Mouse (Mus musculus) liver, embryonic 14.5 days (tissue): Measurements from ENCODE around the gene Sulf2. TPM values are rescaled to one million over a fixed set of nuclear protein-coding genes. Genes with fewer than 3 reads are reported as not detected.

Source experiments
- ATAC-seq: fragments of 200-750 bp; cut with Nextera tagmentation; 2 replicates; pipeline ENCODE4 v1.8.0; 2017; ENCODE audit warnings: moderate number of reproducible peaks, mild to moderate bottlenecking, moderate library complexity; ENCODE audit not compliant: insufficient read depth
- DNase-seq, 3 experiments: peaks; one replicate each; pipeline ENCODE4 v3.0.0-alpha.2; 2012 to 2013; ENCODE audit warnings: low read depth in 3 of 3, low spot score in 3 of 3
- H3K27ac ChIP-seq: fragments of 300-500 bp; sonication (generic); 2 replicates; pipeline ENCODE4 v1.5.1; 2014; ENCODE audit warnings: moderate library complexity, mild to moderate bottlenecking, control low read depth, inconsistent platforms
- H3K27me3 ChIP-seq: fragments of 300-500 bp; sonication (generic); 2 replicates; pipeline ENCODE4 v1.6.1; 2014; ENCODE audit warnings: mild to moderate bottlenecking, low read length, moderate library complexity; ENCODE audit not compliant: control insufficient read depth, insufficient read depth
- H3K36me3 ChIP-seq: fragments of 300-500 bp; sonication (generic); replicated peaks from 2 replicates; pipeline ENCODE4 v1.6.1; 2014; ENCODE audit warnings: low read depth; ENCODE audit not compliant: control insufficient read depth, insufficient read depth
- H3K4me1 ChIP-seq, 2 experiments: fragments of 200-500 bp in 1 of 2; fragments of 300-500 bp in 1 of 2; sonication (generic) in 1 of 2; replicated peaks; 2 replicates each; pipeline ENCODE4 v1.6.1; 2012 to 2014; ENCODE audit warnings: antibody characterized with exemption in 1 of 2, inconsistent platforms in 1 of 2, low read length in 1 of 2; ENCODE audit not compliant: control insufficient read depth in 2 of 2, insufficient read depth in 2 of 2
- H3K4me2 ChIP-seq: fragments of 300-500 bp; sonication (generic); 2 replicates; pipeline ENCODE4 v1.6.1; 2014; ENCODE audit warnings: low read depth, mild to moderate bottlenecking, control low read depth, moderate library complexity
- H3K4me3 ChIP-seq, 2 experiments: fragments of 200-500 bp in 1 of 2; fragments of 300-500 bp in 1 of 2; sonication (generic) in 1 of 2; 2 replicates each; pipeline ENCODE4 v1.5.1; 2012 to 2014; ENCODE audit warnings: low read depth in 2 of 2, low read length in 2 of 2, mild to moderate bottlenecking in 2 of 2, control low read depth in 1 of 2, inconsistent platforms in 1 of 2, moderate library complexity in 1 of 2; ENCODE audit not compliant: insufficient read depth in 1 of 2
- H3K9ac ChIP-seq: fragments of 300-500 bp; sonication (generic); replicated peaks from 2 replicates; pipeline ENCODE4 v1.6.1; 2014; ENCODE audit warnings: mild to moderate bottlenecking, control low read depth, moderate library complexity
- H3K9me3 ChIP-seq: fragments of 300-500 bp; sonication (generic); 2 replicates; pipeline ENCODE4 v1.6.1; 2016; ENCODE audit warnings: low read length, mixed read lengths; ENCODE audit not compliant: control insufficient read depth
- CTCF ChIP-seq: IDR thresholded peaks from 2 replicates; pipeline ENCODE4 v1.5.1; 2016; ENCODE audit warnings: antibody characterized with exemption, low read depth, control low read depth
- EP300 ChIP-seq: IDR thresholded peaks from 2 replicates; pipeline ENCODE4 v1.6.1; 2016; ENCODE audit warnings: antibody characterized with exemption, low read depth
- WGBS: fragments of 180-500 bp; shearing (Covaris S2); extraction: QIAGEN DNeasy Blood & Tissue Kit; methylation state at CpG from one replicate; pipeline ENCODE4 v1.1.7; 2014; ENCODE audit not compliant: insufficient replicate concordance; 5-methylcytosine and 5-hydroxymethylcytosine counted together
- polyA plus RNA-seq, 2 experiments: library from polyadenylated mRNA; depleted of rRNA in 1 of 2; stranded (reverse) in 1 of 2; unstranded in 1 of 2; fragments of >200 nt; fragmentation: Nextera tagmentation in 1 of 2; extraction: Ambion mirVana in 1 of 2; gene quantifications; 2 replicates each; pipeline versions ENCODE4 v1.2.1 to v1.2.3; 2012 to 2014

Sulf2 gene
- polyA plus RNA-seq, 2 experiments = 0.81 to 0.99 TPM

- no peak overlapping the region for H3K4me2 ChIP-seq
- no peaks in the 10 kb centered on the region for H3K4me1 ChIP-seq
- no peaks in the 10 kb centered on the region for H3K9me3 ChIP-seq
- TF ChIP-seq EP300 = no peak
- peak; percentile 84 for TF ChIP-seq CTCF
- H3K27me3 ChIP-seq = no peaks in the 10 kb centered on the region
- H3K9ac ChIP-seq = no peak overlapping the region
- H3K27ac ChIP-seq = no peak overlapping the region
- no peak for ATAC-seq
- no peak overlapping the region for H3K4me3 ChIP-seq
- no peaks in the 10 kb centered on the region for H3K36me3 ChIP-seq
- WGBS = 20% methylated on average over 4 of the region's 4 CpGs
- peak; percentile 34 to 37 (median 36) for DNase-seq
Observed at GRCm38 (mm10) chr2:166108326-166108725, 47.1 kb downstream of the Sulf2 start.

DNA sequence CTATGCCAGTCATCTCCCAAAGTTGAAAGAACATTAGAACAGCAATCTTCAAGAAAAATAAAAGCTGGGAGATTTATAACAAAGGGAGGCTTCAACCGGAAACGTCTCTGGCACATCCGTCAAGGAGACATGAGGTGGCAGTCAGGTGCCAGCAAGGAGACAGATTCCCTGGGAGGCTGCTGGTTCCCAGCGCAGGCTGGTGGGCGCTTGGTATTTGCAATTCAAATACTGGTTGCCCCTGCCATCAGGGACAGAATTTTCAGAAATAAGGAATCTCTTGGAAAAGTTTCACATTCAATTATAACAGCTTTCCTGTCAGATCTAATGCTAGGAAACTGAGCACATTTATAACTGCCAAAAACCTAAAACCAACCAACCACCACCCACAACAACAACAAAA, 47.6 kb downstream of the Sulf2 start:
- Histone ChIP-seq H3K9ac (no peak overlapping the region), H3K27ac (no peak overlapping the region), H3K4me3 (no peak overlapping the region), H3K27me3 (no peaks in the 10 kb centered on the region), H3K4me2 (no peak overlapping the region), H3K36me3 (no peaks in the 10 kb centered on the region), H3K9me3 (no peaks in the 10 kb centered on the region), H3K4me1 (no peaks in the 10 kb centered on the region)
- WGBS = 63% methylated on average over 5 of the region's 5 CpGs
- TF ChIP-seq EP300 = no peak
- no peak for TF ChIP-seq CTCF
- ATAC-seq (no peak), DNase-seq (no peak)

DNA sequence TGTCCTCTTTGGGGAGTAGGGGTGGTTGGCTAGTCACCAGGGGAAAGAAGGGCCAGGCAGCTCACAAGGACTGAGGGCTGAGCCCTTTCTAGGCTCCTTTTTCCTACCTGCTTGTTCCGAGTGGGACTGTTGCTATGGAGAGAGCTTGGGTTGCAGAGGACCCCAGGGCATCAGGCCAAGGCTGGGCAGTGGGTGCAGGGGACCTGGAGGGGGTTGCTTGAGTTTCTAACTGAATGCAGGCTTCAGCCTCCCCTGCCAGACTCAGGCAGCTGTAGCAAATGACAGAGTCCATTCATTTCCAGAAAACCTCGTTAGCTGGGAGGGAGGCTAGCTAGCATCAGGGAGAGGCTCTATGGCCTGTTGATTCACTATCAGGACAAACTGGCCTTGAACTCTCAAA, 48.8 kb downstream of the Sulf2 start:
- Histone ChIP-seq H3K4me2 (no peak overlapping the region), H3K9me3 (no peaks in the 10 kb centered on the region), H3K36me3 (no peaks in the 10 kb centered on the region), H3K27ac (no peak overlapping the region), H3K4me1 (no peaks in the 10 kb centered on the region), H3K27me3 (no peaks in the 10 kb centered on the region), H3K4me3 (no peak overlapping the region), H3K9ac (no peak overlapping the region)
- DNase-seq (no peak), ATAC-seq (no peak)
- TF ChIP-seq EP300 (no peak), CTCF (no peak)
- WGBS = 52% methylated on average over 2 of the region's 2 CpGs

- Histone ChIP-seq H3K36me3 (no peaks in the 10 kb centered on the region), H3K4me2 (no peak overlapping the region), H3K9ac (no peak overlapping the region), H3K4me3 (no peak overlapping the region), H3K27me3 (no peaks in the 10 kb centered on the region), H3K4me1 (no peaks in the 10 kb centered on the region), H3K27ac (no peak overlapping the region), H3K9me3 (no peaks in the 10 kb centered on the region)
- no peak for ATAC-seq
- DNase-seq = no peak
- TF ChIP-seq CTCF = no peak
- 63% methylated on average over 9 of the region's 9 CpGs for WGBS
Observed at GRCm38 (mm10) chr2:166105911-166106310, 49.6 kb downstream of the Sulf2 start.

DNA sequence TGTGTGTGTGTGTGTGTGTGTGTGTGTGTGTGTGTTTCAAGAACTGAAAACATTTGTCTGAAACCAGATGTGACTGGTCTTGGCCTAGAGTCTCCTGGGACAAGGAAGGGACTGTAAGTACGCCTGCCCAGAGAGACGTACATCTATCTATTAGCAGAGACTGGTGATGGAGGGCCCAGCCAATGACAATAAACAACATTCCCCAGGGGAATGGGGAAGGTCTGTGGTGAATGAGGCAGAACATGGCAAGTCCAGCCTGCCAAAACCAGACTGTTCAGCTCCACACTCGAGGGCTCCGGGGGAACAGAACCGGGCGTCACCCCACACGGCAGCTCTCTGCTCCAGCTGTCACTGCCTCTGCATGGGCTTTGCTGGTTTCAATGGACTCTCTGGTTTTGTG, 52.6 kb downstream of the Sulf2 start:
- H3K9ac ChIP-seq = no peak overlapping the region
- no peaks in the 10 kb centered on the region for H3K9me3 ChIP-seq
- H3K27ac ChIP-seq = no peak overlapping the region
- H3K4me2 ChIP-seq = no peak overlapping the region
- WGBS = 84% methylated on average over 7 of the region's 7 CpGs
- H3K4me3 ChIP-seq = no peak overlapping the region
- H3K27me3 ChIP-seq = no peaks in the 10 kb centered on the region
- no peak for TF ChIP-seq CTCF
- no peak for TF ChIP-seq EP300
- DNase-seq (no peak), ATAC-seq (no peak)
- H3K4me1 ChIP-seq = no peaks in the 10 kb centered on the region
- no peaks in the 10 kb centered on the region for H3K36me3 ChIP-seq
